In genomic region chr14:24744451-24744850, GRCm38 (mm10) we compare ENCODE assay signal across 17 mouse cellular contexts.
A peak's percentile ranks its signal among the peaks of the same experiment; 100 is the strongest.
DNase-seq lines count a peak whose midpoint lies in the region; ATAC-seq lines count a peak whose summit lies in the region.
"Had no signal": no experiment of that assay in that cellular context is flagged by ENCODE, and none has a peak within 500 bp of the region (broad histone marks: within the 10 kb centered on the region; RNA-seq: fewer than 3 reads in every experiment).

No protein-coding gene starts in this region.

- ATAC-seq in forebrain, embryonic 13.5 days: 0 out of 2 replicates have a peak, but pooled peaks have one; percentile 53
- ATAC-seq in hindbrain, embryonic 15.5 days (ENCODE audit: low FRiP score, low read depth): 0 out of 2 replicates have a peak, but pooled peaks have one; percentile 38
- no peak for ATAC-seq in hindbrain, embryonic 14.5 days (ENCODE audit: low FRiP score)
- no peak for ATAC-seq in midbrain, embryonic 15.5 days (replicated peaks)
- no peak for ATAC-seq in midbrain, embryonic 16.5 days
- ATAC-seq: inflammation-experienced regulatory T-cells, adult 6 months; intestine, postnatal 0 days had no signal

- H3K9me3 ChIP-seq in forebrain, embryonic 13.5 days (replicated peaks): no peaks in the 10 kb centered on the region
- H3K9me3 ChIP-seq in forebrain, embryonic 10.5 days: peaks cover 3% of the 10 kb centered on the region
- H3K9me3 ChIP-seq in hindbrain, embryonic 15.5 days: no peaks in the 10 kb centered on the region
- H3K9me3 ChIP-seq in hindbrain, embryonic 14.5 days (ENCODE audit: control insufficient read depth, low read length): no peaks in the 10 kb centered on the region
- no peaks in the 10 kb centered on the region for H3K9me3 ChIP-seq in midbrain, embryonic 15.5 days
- no peaks in the 10 kb centered on the region for H3K9me3 ChIP-seq in midbrain, embryonic 16.5 days (replicated peaks; ENCODE audit: control insufficient read depth, low read length, poor library complexity, severe bottlenecking)
- H3K9me3 ChIP-seq: embryonic facial prominence, embryonic 13.5 days had no signal

- no peak overlapping the region for H3K9ac ChIP-seq in forebrain, embryonic 13.5 days
- no peak overlapping the region for H3K9ac ChIP-seq in hindbrain, embryonic 15.5 days
- no peak overlapping the region for H3K9ac ChIP-seq in hindbrain, embryonic 14.5 days
- H3K9ac ChIP-seq in midbrain, embryonic 15.5 days: no peak overlapping the region
- no peak overlapping the region for H3K9ac ChIP-seq in midbrain, embryonic 16.5 days (ENCODE audit: low read depth, low read length)
- H3K9ac ChIP-seq: embryonic facial prominence, embryonic 13.5 days had no signal

- no peak overlapping the region for H3K4me2 ChIP-seq in forebrain, embryonic 13.5 days
- no peak overlapping the region for H3K4me2 ChIP-seq in hindbrain, embryonic 15.5 days
- H3K4me2 ChIP-seq in hindbrain, embryonic 14.5 days (replicated peaks): no peak overlapping the region
- no peak overlapping the region for H3K4me2 ChIP-seq in midbrain, embryonic 15.5 days
- no peak overlapping the region for H3K4me2 ChIP-seq in midbrain, embryonic 16.5 days (ENCODE audit: low read length)
- H3K4me2 ChIP-seq: embryonic facial prominence, embryonic 13.5 days; heart, embryonic 11.5 days had no signal

- WGBS in forebrain, embryonic 13.5 days: 37% methylated on average over 2 of the region's 2 CpGs
- 77% methylated on average over 2 of the region's 2 CpGs for WGBS in forebrain, embryonic 10.5 days
- 53% methylated on average over 2 of the region's 2 CpGs for WGBS in hindbrain, embryonic 15.5 days
- WGBS in hindbrain, embryonic 14.5 days: 56% methylated on average over 2 of the region's 2 CpGs
- 58% methylated on average over 2 of the region's 2 CpGs for WGBS in midbrain, embryonic 15.5 days
- WGBS in midbrain, embryonic 16.5 days: 51% methylated on average over 2 of the region's 2 CpGs

- 0 out of 2 replicates have a peak overlapping the region, but pooled peaks have one; percentile 15 for H3K27ac ChIP-seq in forebrain, embryonic 13.5 days
- no peak overlapping the region for H3K27ac ChIP-seq in forebrain, embryonic 10.5 days
- H3K27ac ChIP-seq in hindbrain, embryonic 15.5 days (replicated peaks): 0 out of 2 replicates have a peak overlapping the region, but pooled peaks have one; percentile 21
- H3K27ac ChIP-seq in hindbrain, embryonic 14.5 days: no peak overlapping the region
- H3K27ac ChIP-seq in midbrain, embryonic 15.5 days: peak overlapping the region; percentile 42
- H3K27ac ChIP-seq in midbrain, embryonic 16.5 days (ENCODE audit: low read length): no peak overlapping the region
- H3K27ac ChIP-seq: embryonic facial prominence, embryonic 13.5 days had no signal

- no peaks in the 10 kb centered on the region for H3K27me3 ChIP-seq in forebrain, embryonic 13.5 days
- H3K27me3 ChIP-seq in forebrain, embryonic 10.5 days (ENCODE audit: poor library complexity, severe bottlenecking): no peaks in the 10 kb centered on the region
- H3K27me3 ChIP-seq in hindbrain, embryonic 15.5 days: no peaks in the 10 kb centered on the region
- no peaks in the 10 kb centered on the region for H3K27me3 ChIP-seq in hindbrain, embryonic 14.5 days (ENCODE audit: control insufficient read depth, insufficient read depth, low read length)
- no peaks in the 10 kb centered on the region for H3K27me3 ChIP-seq in midbrain, embryonic 15.5 days (replicated peaks)
- no peaks in the 10 kb centered on the region for H3K27me3 ChIP-seq in midbrain, embryonic 16.5 days (ENCODE audit: control insufficient read depth, insufficient read depth, low read depth, low read length)
- H3K27me3 ChIP-seq: embryonic facial prominence, embryonic 13.5 days had no signal

- no peaks in the 10 kb centered on the region for H3K36me3 ChIP-seq in forebrain, embryonic 13.5 days (ENCODE audit: poor library complexity, severe bottlenecking)
- no peaks in the 10 kb centered on the region for H3K36me3 ChIP-seq in forebrain, embryonic 10.5 days (replicated peaks)
- no peaks in the 10 kb centered on the region for H3K36me3 ChIP-seq in hindbrain, embryonic 15.5 days
- H3K36me3 ChIP-seq in hindbrain, embryonic 14.5 days (replicated peaks; ENCODE audit: control insufficient read depth, insufficient read depth): no peaks in the 10 kb centered on the region
- H3K36me3 ChIP-seq in midbrain, embryonic 15.5 days (replicated peaks): no peaks in the 10 kb centered on the region
- no peaks in the 10 kb centered on the region for H3K36me3 ChIP-seq in midbrain, embryonic 16.5 days (ENCODE audit: control insufficient read depth, insufficient read depth, low read length)
- H3K36me3 ChIP-seq: embryonic facial prominence, embryonic 13.5 days had no signal

- DNase-seq in forebrain, embryonic 10.5 days (ENCODE audit: extremely low spot score, low spot score): no peak
- DNase-seq in hindbrain, embryonic 14.5 days (ENCODE audit: low spot score): no peak
- DNase-seq in embryo, embryonic 10.5 days (ENCODE audit: low spot score): no peak
- DNase-seq: adrenal gland, postnatal 10 days; cerebellum, adult 11-12 months; cerebellum, adult 9-10 months; cerebellum, postnatal 25 days; gastrocnemius, postnatal 10 days; heart, adult 18-20 months had no signal

- H3K4me1 ChIP-seq in forebrain, embryonic 13.5 days: peaks cover 33% of the 10 kb centered on the region
- H3K4me1 ChIP-seq in forebrain, embryonic 10.5 days: peaks cover 20% of the 10 kb centered on the region
- peaks cover 13% of the 10 kb centered on the region; the same call in 1 of the 2 replicates for H3K4me1 ChIP-seq in hindbrain, embryonic 15.5 days (replicated peaks)
- H3K4me1 ChIP-seq in hindbrain, embryonic 14.5 days (replicated peaks; ENCODE audit: control insufficient read depth, insufficient read depth, low read length): peaks cover 17% of the 10 kb centered on the region
- peaks cover 20% of the 10 kb centered on the region for H3K4me1 ChIP-seq in midbrain, embryonic 15.5 days
- peaks cover 9% of the 10 kb centered on the region for H3K4me1 ChIP-seq in midbrain, embryonic 16.5 days (ENCODE audit: control insufficient read depth, insufficient read depth, low read length)

- H3K4me3 ChIP-seq in forebrain, embryonic 13.5 days: no peak overlapping the region
- no peak overlapping the region for H3K4me3 ChIP-seq in forebrain, embryonic 10.5 days
- no peak overlapping the region for H3K4me3 ChIP-seq in hindbrain, embryonic 15.5 days
- no peak overlapping the region for H3K4me3 ChIP-seq in hindbrain, embryonic 14.5 days (replicated peaks; ENCODE audit: low read length)
- H3K4me3 ChIP-seq in midbrain, embryonic 15.5 days: no peak overlapping the region
- no peak overlapping the region for H3K4me3 ChIP-seq in midbrain, embryonic 16.5 days (ENCODE audit: low read depth, low read length)
- H3K4me3 ChIP-seq: embryonic facial prominence, embryonic 13.5 days had no signal

Comparison
In these comparisons a context has a peak if more than half of its experiments do, and no peak if none do; other contexts are left out.
1. ATAC-seq: peak in forebrain, embryonic 13.5 days (single experiment) and hindbrain, embryonic 15.5 days (single experiment); none in hindbrain, embryonic 14.5 days (single experiment), midbrain, embryonic 15.5 days (single experiment) and midbrain, embryonic 16.5 days (single experiment).
2. H3K27ac ChIP-seq: peak in forebrain, embryonic 13.5 days (single experiment), hindbrain, embryonic 15.5 days (single experiment) and midbrain, embryonic 15.5 days (single experiment); none in forebrain, embryonic 10.5 days (single experiment), hindbrain, embryonic 14.5 days (single experiment) and midbrain, embryonic 16.5 days (single experiment).